Mouse (Mus musculus): ENCODE results near the gene Pkd1l1. TPM values are rescaled to one million over a fixed set of nuclear protein-coding genes. Genes with fewer than 3 reads are reported as not detected.

Gene Pkd1l1
- polyA plus RNA-seq, 1 experiment from 2014 or later: 0.12 TPM

DNA sequence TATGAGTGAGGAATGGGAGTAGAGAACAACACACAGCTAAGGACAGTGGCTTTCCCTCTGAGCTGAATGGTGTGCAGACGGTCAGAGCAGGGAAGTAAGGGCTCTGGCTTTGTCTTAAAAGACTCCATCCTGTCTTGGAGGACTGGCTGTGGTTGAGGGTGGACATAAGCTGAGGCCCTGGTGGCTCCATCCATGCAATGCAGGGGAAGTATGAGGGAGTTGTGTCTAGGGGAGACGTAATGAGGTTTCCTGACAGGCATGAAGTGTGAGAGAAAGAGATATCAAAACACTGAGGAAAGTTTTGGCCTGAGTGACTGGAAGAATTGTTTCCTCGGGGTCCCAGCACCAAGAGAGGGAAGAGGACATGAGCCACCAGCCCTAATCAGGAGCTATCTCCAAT is 24.2 kb downstream of the Pkd1l1 start:
- H3K9me3 ChIP-seq (replicated peaks; ENCODE audit: low read length): no peaks in the 10 kb centered on the region
- H3K4me3 ChIP-seq (replicated peaks; ENCODE audit: low read depth, low read length): no peak overlapping the region
- no peak for TF ChIP-seq CTCF (IDR thresholded peaks at IDR 0.05; ENCODE audit: low read depth)
- no peaks in the 10 kb centered on the region for H3K4me1 ChIP-seq (replicated peaks; ENCODE audit: insufficient read depth, low read length)
- no peak overlapping the region for H3K4me2 ChIP-seq (ENCODE audit: low read length)
- ATAC-seq (replicated peaks; ENCODE audit: low FRiP score, low read depth) (no peak), DNase-seq (ENCODE audit: low spot score) (no peak)
- no peaks in the 10 kb centered on the region for H3K36me3 ChIP-seq (ENCODE audit: insufficient read depth, low read length)
- 66% methylated on average over 3 of the region's 3 CpGs for whole genome bisulfite sequencing
- H3K9ac ChIP-seq (ENCODE audit: low read depth, low read length): no peak overlapping the region
- H3K27ac ChIP-seq: no peak overlapping the region
- no peaks in the 10 kb centered on the region for H3K27me3 ChIP-seq (ENCODE audit: insufficient read depth, low read length)

DNA sequence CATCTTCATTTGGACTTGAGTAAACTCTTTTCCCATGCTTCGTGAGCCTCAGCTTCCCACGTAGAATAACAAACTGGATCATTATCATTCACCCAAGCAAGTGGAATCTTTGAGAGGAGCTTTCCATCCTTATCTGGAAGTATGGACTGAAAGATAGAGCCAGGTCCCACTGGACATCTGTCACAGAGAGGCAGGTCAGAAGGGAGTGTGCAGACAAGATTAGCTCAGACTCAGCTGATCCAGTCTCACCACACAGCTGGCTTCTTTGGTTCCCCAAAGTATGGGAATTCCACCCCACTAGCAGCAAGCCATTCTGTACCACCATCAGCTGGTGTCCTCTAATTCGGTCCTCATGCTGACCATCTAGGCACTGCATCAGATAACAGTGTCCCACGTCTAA is 29.0 kb downstream of the Pkd1l1 start:
- WGBS: 66% methylated on average over 4 of the region's 4 CpGs
- Histone ChIP-seq H3K4me3 (replicated peaks; ENCODE audit: low read depth, low read length) (no peak overlapping the region), H3K27me3 (ENCODE audit: insufficient read depth, low read length) (no peaks in the 10 kb centered on the region), H3K36me3 (ENCODE audit: insufficient read depth, low read length) (no peaks in the 10 kb centered on the region), H3K9ac (ENCODE audit: low read depth, low read length) (no peak overlapping the region), H3K9me3 (replicated peaks; ENCODE audit: low read length) (no peaks in the 10 kb centered on the region), H3K4me1 (replicated peaks; ENCODE audit: insufficient read depth, low read length) (no peaks in the 10 kb centered on the region), H3K4me2 (ENCODE audit: low read length) (no peak overlapping the region), H3K27ac (no peak overlapping the region)
- TF ChIP-seq CTCF (IDR thresholded peaks at IDR 0.05; ENCODE audit: low read depth): no peak
- DNase-seq (ENCODE audit: low spot score) (no peak), ATAC-seq (replicated peaks; ENCODE audit: low FRiP score, low read depth) (no peak)

- WGBS: 59% methylated on average over 2 of the region's 2 CpGs
- Histone ChIP-seq H3K9me3 (replicated peaks; ENCODE audit: low read length) (no peaks in the 10 kb centered on the region), H3K27ac (no peak overlapping the region), H3K4me2 (ENCODE audit: low read length) (no peak overlapping the region), H3K9ac (ENCODE audit: low read depth, low read length) (no peak overlapping the region), H3K4me3 (replicated peaks; ENCODE audit: low read depth, low read length) (no peak overlapping the region), H3K4me1 (replicated peaks; ENCODE audit: insufficient read depth, low read length) (no peaks in the 10 kb centered on the region), H3K36me3 (ENCODE audit: insufficient read depth, low read length) (no peaks in the 10 kb centered on the region), H3K27me3 (ENCODE audit: insufficient read depth, low read length) (no peaks in the 10 kb centered on the region)
- no peak for ATAC-seq (replicated peaks; ENCODE audit: low FRiP score, low read depth)
- no peak for TF ChIP-seq CTCF (IDR thresholded peaks at IDR 0.05; ENCODE audit: low read depth)
- DNase-seq (ENCODE audit: low spot score): no peak
Observed at GRCm38 (mm10) chr11:8942446-8942845, 30.6 kb downstream of the Pkd1l1 start.

GRCm38 (mm10) chr11:8936431-8937110 is 36.5 kb downstream of the Pkd1l1 start:
- Histone ChIP-seq H3K4me1 (replicated peaks; ENCODE audit: insufficient read depth, low read length) (no peaks in the 10 kb centered on the region), H3K27me3 (ENCODE audit: insufficient read depth, low read length) (no peaks in the 10 kb centered on the region), H3K4me3 (replicated peaks; ENCODE audit: low read depth, low read length) (no peak overlapping the region), H3K9me3 (replicated peaks; ENCODE audit: low read length) (no peaks in the 10 kb centered on the region), H3K9ac (ENCODE audit: low read depth, low read length) (no peak overlapping the region), H3K36me3 (ENCODE audit: insufficient read depth, low read length) (no peaks in the 10 kb centered on the region), H3K4me2 (ENCODE audit: low read length) (no peak overlapping the region), H3K27ac (no peak overlapping the region)
- DNase-seq (ENCODE audit: low spot score): no peak
- ATAC-seq (replicated peaks; ENCODE audit: low FRiP score, low read depth): no peak
- WGBS: 84% methylated on average over 9 of the region's 9 CpGs
- no peak for TF ChIP-seq CTCF (IDR thresholded peaks at IDR 0.05; ENCODE audit: low read depth)

- Histone ChIP-seq H3K4me2 (ENCODE audit: low read length) (no peak overlapping the region), H3K9ac (ENCODE audit: low read depth, low read length) (no peak overlapping the region), H3K27ac (no peak overlapping the region), H3K4me3 (replicated peaks; ENCODE audit: low read depth, low read length) (no peak overlapping the region), H3K27me3 (ENCODE audit: insufficient read depth, low read length) (no peaks in the 10 kb centered on the region), H3K36me3 (ENCODE audit: insufficient read depth, low read length) (no peaks in the 10 kb centered on the region), H3K9me3 (replicated peaks; ENCODE audit: low read length) (no peaks in the 10 kb centered on the region), H3K4me1 (replicated peaks; ENCODE audit: insufficient read depth, low read length) (no peaks in the 10 kb centered on the region)
- TF ChIP-seq CTCF (IDR thresholded peaks at IDR 0.05; ENCODE audit: low read depth): no peak
- ATAC-seq (replicated peaks; ENCODE audit: low FRiP score, low read depth) (no peak), DNase-seq (ENCODE audit: low spot score) (no peak)
- 83% methylated on average over 8 of the region's 8 CpGs for WGBS
Observed at GRCm38 (mm10) chr11:8916081-8916671, 56.9 kb downstream of the Pkd1l1 start.

DNA sequence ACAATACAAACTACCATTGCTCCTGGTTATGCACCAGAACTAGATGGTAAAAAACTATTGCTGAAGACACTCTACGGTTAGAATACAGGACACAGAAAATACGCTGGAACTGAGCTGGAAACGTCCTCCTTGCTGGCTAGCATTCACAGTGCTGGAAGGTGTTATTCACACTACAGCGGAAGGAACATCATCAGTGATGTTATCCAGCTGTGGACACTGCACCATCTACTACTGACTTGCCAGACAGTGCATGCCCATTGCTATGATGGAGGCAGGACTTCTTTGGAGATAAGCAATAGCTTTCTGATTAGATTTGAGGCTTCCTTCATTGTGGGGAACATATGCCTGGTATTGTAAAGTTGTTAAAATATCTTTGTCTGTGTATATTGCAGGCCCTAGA is 90.3 kb downstream of the Pkd1l1 start:
- 73% methylated on average over 4 of the region's 4 CpGs for WGBS
- DNase-seq (ENCODE audit: low spot score) (no peak), ATAC-seq (replicated peaks; ENCODE audit: low FRiP score, low read depth) (no peak)

More for the DNA sequence above, 90.3 kb downstream of the Pkd1l1 start:
- H3K36me3 ChIP-seq (ENCODE audit: insufficient read depth, low read length): no peaks in the 10 kb centered on the region
- H3K9ac ChIP-seq (ENCODE audit: low read depth, low read length): no peak overlapping the region
- H3K27ac ChIP-seq: no peak overlapping the region
- H3K27me3 ChIP-seq (ENCODE audit: insufficient read depth, low read length): no peaks in the 10 kb centered on the region
- no peak overlapping the region for H3K4me3 ChIP-seq (replicated peaks; ENCODE audit: low read depth, low read length)
- H3K4me1 ChIP-seq (replicated peaks; ENCODE audit: insufficient read depth, low read length): no peaks in the 10 kb centered on the region
- no peak overlapping the region for H3K4me2 ChIP-seq (ENCODE audit: low read length)
- no peak for TF ChIP-seq CTCF (IDR thresholded peaks at IDR 0.05; ENCODE audit: low read depth)
- no peaks in the 10 kb centered on the region for H3K9me3 ChIP-seq (replicated peaks; ENCODE audit: low read length)

Data from kidney, postnatal 0 days (tissue).